Mouse (Mus musculus): Measurements from ENCODE around the gene Cfap73.

GRCm38 (mm10) chr5:120649938-120650337 lies 15.9 kb upstream of the Cfap73 start:
- TF ChIP-seq EP300 (IDR thresholded peaks at IDR 0.05; ENCODE audit: insufficient read depth, low read depth, low read length) (no peak), POLR2A (IDR thresholded peaks at IDR 0.05; ENCODE audit: insufficient read depth, low read length) (no peak)
